Mouse (Mus musculus): ENCODE results near the gene Acsm3. TPM values are rescaled to one million over a fixed set of nuclear protein-coding genes. Genes with fewer than 3 reads are reported as not detected.
A peak's percentile ranks its signal among the peaks of the same experiment; 100 is the strongest.

Acsm3 gene
- polyA plus RNA-seq, 1 experiment from 2014 or later: 0.17 TPM

GRCm38 (mm10) chr7:119744321-119744720 lies 16.4 kb upstream of the Acsm3 start:
- Histone ChIP-seq H3K27ac (ENCODE audit: low read depth, low read length) (no peak overlapping the region), H3K9me3 (ENCODE audit: control insufficient read depth, low read length) (no peaks in the 10 kb centered on the region), H3K9ac (ENCODE audit: low read length) (no peak overlapping the region)

GRCm38 (mm10) chr7:119745869-119746268 lies 14.9 kb upstream of the Acsm3 start:
- Histone ChIP-seq H3K36me3 (ENCODE audit: control insufficient read depth, insufficient read depth, low read length) (no peaks in the 10 kb centered on the region), H3K9me3 (ENCODE audit: control insufficient read depth, low read length) (no peaks in the 10 kb centered on the region), H3K4me1 (replicated peaks; ENCODE audit: control insufficient read depth, insufficient read depth, low read length) (no peaks in the 10 kb centered on the region), H3K4me2 (ENCODE audit: low read depth, low read length, severe bottlenecking) (no peak overlapping the region), H3K27ac (ENCODE audit: low read depth, low read length) (no peak overlapping the region), H3K27me3 (ENCODE audit: control insufficient read depth, insufficient read depth, low read length) (no peaks in the 10 kb centered on the region), H3K9ac (ENCODE audit: low read length) (no peak overlapping the region), H3K4me3 (ENCODE audit: low read depth, low read length) (no peak overlapping the region)
- no peak for ATAC-seq (replicated peaks; ENCODE audit: low FRiP score)
- WGBS: 88% methylated on average over 1 of the region's 1 CpGs
- DNase-seq (ENCODE audit: low spot score): no peak

More at GRCm38 (mm10) chr7:119744321-119744720, 16.4 kb upstream of the Acsm3 start:
- H3K4me3 ChIP-seq (ENCODE audit: low read depth, low read length): no peak overlapping the region
- no peaks in the 10 kb centered on the region for H3K36me3 ChIP-seq (ENCODE audit: control insufficient read depth, insufficient read depth, low read length)
- H3K4me1 ChIP-seq (replicated peaks; ENCODE audit: control insufficient read depth, insufficient read depth, low read length): no peaks in the 10 kb centered on the region
- peak overlapping the region; percentile 36; the same call in 1 of the 2 replicates for H3K4me2 ChIP-seq (ENCODE audit: low read depth, low read length, severe bottlenecking)
- peak; percentile 40; the same call in 1 of the 2 replicates for ATAC-seq (replicated peaks; ENCODE audit: low FRiP score)
- WGBS: 8% methylated on average over 34 of the region's 34 CpGs
- peak; percentile 73 for DNase-seq (ENCODE audit: low spot score)
- no peaks in the 10 kb centered on the region for H3K27me3 ChIP-seq (ENCODE audit: control insufficient read depth, insufficient read depth, low read length)

- DNase-seq (ENCODE audit: low spot score): no peak
- Histone ChIP-seq H3K9me3 (ENCODE audit: control insufficient read depth, low read length) (no peaks in the 10 kb centered on the region), H3K4me2 (ENCODE audit: low read depth, low read length, severe bottlenecking) (no peak overlapping the region), H3K4me3 (ENCODE audit: low read depth, low read length) (no peak overlapping the region), H3K27me3 (ENCODE audit: control insufficient read depth, insufficient read depth, low read length) (no peaks in the 10 kb centered on the region), H3K27ac (ENCODE audit: low read depth, low read length) (no peak overlapping the region), H3K36me3 (ENCODE audit: control insufficient read depth, insufficient read depth, low read length) (no peaks in the 10 kb centered on the region), H3K4me1 (replicated peaks; ENCODE audit: control insufficient read depth, insufficient read depth, low read length) (no peaks in the 10 kb centered on the region), H3K9ac (ENCODE audit: low read length) (no peak overlapping the region)
- 82% methylated on average over 2 of the region's 2 CpGs for WGBS
- ATAC-seq (replicated peaks; ENCODE audit: low FRiP score): no peak
Measured at GRCm38 (mm10) chr7:119748761-119749160, 12.0 kb upstream of the Acsm3 start.

- Histone ChIP-seq H3K9me3 (ENCODE audit: control insufficient read depth, low read length) (no peaks in the 10 kb centered on the region), H3K4me2 (ENCODE audit: low read depth, low read length, severe bottlenecking) (no peak overlapping the region), H3K4me1 (replicated peaks; ENCODE audit: control insufficient read depth, insufficient read depth, low read length) (no peaks in the 10 kb centered on the region), H3K27me3 (ENCODE audit: control insufficient read depth, insufficient read depth, low read length) (no peaks in the 10 kb centered on the region), H3K9ac (ENCODE audit: low read length) (no peak overlapping the region), H3K36me3 (ENCODE audit: control insufficient read depth, insufficient read depth, low read length) (no peaks in the 10 kb centered on the region), H3K27ac (ENCODE audit: low read depth, low read length) (no peak overlapping the region), H3K4me3 (ENCODE audit: low read depth, low read length) (no peak overlapping the region)
- no peak for DNase-seq (ENCODE audit: low spot score)
- no peak for ATAC-seq (replicated peaks; ENCODE audit: low FRiP score)
- WGBS: 67% methylated on average over 2 of the region's 2 CpGs
Measured at GRCm38 (mm10) chr7:119749942-119750341, 10.8 kb upstream of the Acsm3 start.

GRCm38 (mm10) chr7:119753696-119754095 lies 7.0 kb upstream of the Acsm3 start:
- no peak overlapping the region for H3K27ac ChIP-seq (ENCODE audit: low read depth, low read length)
- no peaks in the 10 kb centered on the region for H3K36me3 ChIP-seq (ENCODE audit: control insufficient read depth, insufficient read depth, low read length)
- H3K4me2 ChIP-seq (ENCODE audit: low read depth, low read length, severe bottlenecking): no peak overlapping the region
- no peaks in the 10 kb centered on the region for H3K9me3 ChIP-seq (ENCODE audit: control insufficient read depth, low read length)
- 87% methylated on average over 1 of the region's 1 CpGs for WGBS
- H3K27me3 ChIP-seq (ENCODE audit: control insufficient read depth, insufficient read depth, low read length): no peaks in the 10 kb centered on the region
- DNase-seq (ENCODE audit: low spot score) (no peak), ATAC-seq (replicated peaks; ENCODE audit: low FRiP score) (no peak)
- no peak overlapping the region for H3K9ac ChIP-seq (ENCODE audit: low read length)
- no peak overlapping the region for H3K4me3 ChIP-seq (ENCODE audit: low read depth, low read length)
- H3K4me1 ChIP-seq (replicated peaks; ENCODE audit: control insufficient read depth, insufficient read depth, low read length): no peaks in the 10 kb centered on the region

DNA sequence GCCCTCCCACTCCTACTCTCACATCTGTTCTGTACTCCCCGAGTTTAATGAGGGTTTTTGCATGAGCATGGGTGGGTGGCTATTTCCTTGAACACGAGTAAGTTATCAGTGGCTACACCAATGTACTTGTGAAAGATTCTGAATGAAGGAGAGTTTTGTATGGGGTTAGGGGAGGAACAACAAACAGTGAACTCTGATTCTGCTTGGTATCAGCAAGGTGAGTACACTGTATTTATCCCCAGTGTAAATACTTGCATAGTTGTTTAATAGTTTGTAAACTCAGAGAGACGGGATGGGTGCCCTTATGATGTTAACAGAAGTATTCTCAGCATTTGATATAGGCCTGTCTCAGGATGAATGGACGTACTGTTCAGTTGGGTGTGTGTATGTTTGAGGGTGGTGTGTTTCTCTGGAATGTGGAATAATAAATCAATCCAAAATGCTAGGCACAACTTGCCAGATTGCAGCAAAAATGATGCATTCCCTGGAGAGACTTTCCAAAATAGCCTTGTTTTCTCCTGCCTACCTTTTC lies 1.5 kb downstream of the Acsm3 start:
- no peak for DNase-seq (ENCODE audit: low spot score)
- no peak overlapping the region for H3K4me3 ChIP-seq (ENCODE audit: low read depth, low read length)
- H3K4me2 ChIP-seq (ENCODE audit: low read depth, low read length, severe bottlenecking): no peak overlapping the region
- H3K9me3 ChIP-seq (ENCODE audit: control insufficient read depth, low read length): no peaks in the 10 kb centered on the region
- no peak overlapping the region for H3K27ac ChIP-seq (ENCODE audit: low read depth, low read length)
- H3K4me1 ChIP-seq (replicated peaks; ENCODE audit: control insufficient read depth, insufficient read depth, low read length): no peaks in the 10 kb centered on the region
- H3K36me3 ChIP-seq (ENCODE audit: control insufficient read depth, insufficient read depth, low read length): no peaks in the 10 kb centered on the region
- WGBS: 77% methylated on average over 4 of the region's 4 CpGs
- no peak overlapping the region for H3K9ac ChIP-seq (ENCODE audit: low read length)
- H3K27me3 ChIP-seq (ENCODE audit: control insufficient read depth, insufficient read depth, low read length): no peaks in the 10 kb centered on the region
- no peak for ATAC-seq (replicated peaks; ENCODE audit: low FRiP score)

- no peaks in the 10 kb centered on the region for H3K36me3 ChIP-seq (ENCODE audit: control insufficient read depth, insufficient read depth, low read length)
- WGBS: 96% methylated on average over 3 of the region's 3 CpGs
- no peak overlapping the region for H3K4me3 ChIP-seq (ENCODE audit: low read depth, low read length)
- H3K27me3 ChIP-seq (ENCODE audit: control insufficient read depth, insufficient read depth, low read length): no peaks in the 10 kb centered on the region
- no peak overlapping the region for H3K4me2 ChIP-seq (ENCODE audit: low read depth, low read length, severe bottlenecking)
- ATAC-seq (replicated peaks; ENCODE audit: low FRiP score) (no peak), DNase-seq (ENCODE audit: low spot score) (no peak)
- no peak overlapping the region for H3K27ac ChIP-seq (ENCODE audit: low read depth, low read length)
- H3K4me1 ChIP-seq (replicated peaks; ENCODE audit: control insufficient read depth, insufficient read depth, low read length): no peaks in the 10 kb centered on the region
- H3K9ac ChIP-seq (ENCODE audit: low read length): no peak overlapping the region
- no peaks in the 10 kb centered on the region for H3K9me3 ChIP-seq (ENCODE audit: control insufficient read depth, low read length)
Measured at GRCm38 (mm10) chr7:119764377-119764776, 3.7 kb downstream of the Acsm3 start.

GRCm38 (mm10) chr7:119766996-119767395 lies 6.3 kb downstream of the Acsm3 start:
- Histone ChIP-seq H3K4me3 (ENCODE audit: low read depth, low read length) (no peak overlapping the region), H3K27me3 (ENCODE audit: control insufficient read depth, insufficient read depth, low read length) (no peaks in the 10 kb centered on the region), H3K9me3 (ENCODE audit: control insufficient read depth, low read length) (no peaks in the 10 kb centered on the region), H3K4me1 (replicated peaks; ENCODE audit: control insufficient read depth, insufficient read depth, low read length) (no peaks in the 10 kb centered on the region), H3K4me2 (ENCODE audit: low read depth, low read length, severe bottlenecking) (no peak overlapping the region), H3K36me3 (ENCODE audit: control insufficient read depth, insufficient read depth, low read length) (no peaks in the 10 kb centered on the region), H3K27ac (ENCODE audit: low read depth, low read length) (no peak overlapping the region), H3K9ac (ENCODE audit: low read length) (no peak overlapping the region)
- ATAC-seq (replicated peaks; ENCODE audit: low FRiP score): no peak
- WGBS: 90% methylated on average over 6 of the region's 6 CpGs
- no peak for DNase-seq (ENCODE audit: low spot score)

GRCm38 (mm10) chr7:119769895-119770294 lies 9.2 kb downstream of the Acsm3 start:
- Histone ChIP-seq H3K4me1 (replicated peaks; ENCODE audit: control insufficient read depth, insufficient read depth, low read length) (no peaks in the 10 kb centered on the region), H3K4me2 (ENCODE audit: low read depth, low read length, severe bottlenecking) (no peak overlapping the region), H3K27ac (ENCODE audit: low read depth, low read length) (no peak overlapping the region), H3K9me3 (ENCODE audit: control insufficient read depth, low read length) (no peaks in the 10 kb centered on the region), H3K27me3 (ENCODE audit: control insufficient read depth, insufficient read depth, low read length) (no peaks in the 10 kb centered on the region), H3K4me3 (ENCODE audit: low read depth, low read length) (no peak overlapping the region), H3K36me3 (ENCODE audit: control insufficient read depth, insufficient read depth, low read length) (no peaks in the 10 kb centered on the region), H3K9ac (ENCODE audit: low read length) (no peak overlapping the region)
- WGBS: 90% methylated on average over 8 of the region's 8 CpGs
- no peak for DNase-seq (ENCODE audit: low spot score)
- ATAC-seq (replicated peaks; ENCODE audit: low FRiP score): no peak
